Mouse (Mus musculus): ENCODE measurements around the gene Nr2c1.

DNA sequence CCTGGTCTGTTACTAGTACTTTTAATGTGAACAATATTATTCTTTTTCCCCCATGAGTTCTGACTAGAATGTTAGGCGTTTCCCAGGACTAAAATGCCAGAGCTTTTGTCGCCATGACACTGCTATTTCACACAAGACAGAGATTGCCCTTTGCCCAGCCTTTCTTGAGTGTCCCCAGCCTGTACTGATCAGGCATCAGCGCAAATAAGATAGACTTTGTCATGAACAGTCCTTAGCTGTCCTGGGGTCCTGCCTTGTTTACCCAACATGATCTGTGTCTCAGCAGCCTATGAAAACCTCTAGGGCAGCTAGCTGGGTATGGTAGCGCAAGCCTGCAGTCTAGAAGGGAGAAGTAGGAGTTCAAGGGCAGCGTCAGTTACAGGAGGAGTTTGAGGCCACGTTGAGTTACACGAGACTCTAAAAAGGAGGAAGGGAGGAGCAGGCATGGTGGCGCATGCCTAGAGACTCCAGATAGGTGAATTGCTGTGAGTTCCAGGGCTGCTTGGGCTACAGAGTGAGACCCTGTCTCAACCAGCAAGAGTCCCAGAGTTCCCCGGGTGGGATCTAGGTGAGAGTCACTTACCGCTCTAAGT, 8.8 kb upstream of the Nr2c1 start:
- no peak for TF ChIP-seq POLR2A (IDR thresholded peaks at IDR 0.05; ENCODE audit: borderline replicate concordance, low read depth, low read length)
- no peak for TF ChIP-seq CTCF (IDR thresholded peaks at IDR 0.05; ENCODE audit: low read depth, low read length)

Data from bone marrow macrophage, adult 2 months (primary cell).